Mouse (Mus musculus): ENCODE data around the gene Spred2. TPM values are rescaled to one million over a fixed set of nuclear protein-coding genes. Genes with fewer than 3 reads are reported as not detected.

The Spred2 gene
- polyA plus RNA-seq, 1 experiment from 2014 or later, result 4.7 TPM

- Histone ChIP-seq H3K9me3 (0 out of 2 replicates have a peak, but pooled peaks cover 5% of the 10 kb centered on the region), H3K4me3 (no peak overlapping the region), H3K27me3 (ENCODE audit: insufficient read depth, poor library complexity, severe bottlenecking) (peaks cover 17% of the 10 kb centered on the region), H3K27ac (no peak overlapping the region), H3K4me1 (replicated peaks) (peaks cover 20% of the 10 kb centered on the region), H3K36me3 (no peaks in the 10 kb centered on the region)
- DNase-seq (ENCODE audit: low spot score), result no peak
- 95% methylated on average over 4 of the region's 4 CpGs for WGBS
These were observed 10.4 kb upstream of the Spred2 start for GRCm38 (mm10) chr11:19913761-19914160.

GRCm38 (mm10) chr11:19917381-19918245 lies 6.6 kb upstream of the Spred2 start:
- no peak for DNase-seq (ENCODE audit: low spot score)
- peaks cover 36% of the 10 kb centered on the region for H3K4me1 ChIP-seq (replicated peaks)
- 0 out of 2 replicates have a peak, but pooled peaks cover 4% of the 10 kb centered on the region for H3K9me3 ChIP-seq
- no peak overlapping the region for H3K4me3 ChIP-seq
- peaks cover 20% of the 10 kb centered on the region for H3K27me3 ChIP-seq (ENCODE audit: insufficient read depth, poor library complexity, severe bottlenecking)
- WGBS, result 13% methylated on average over 9 of the region's 9 CpGs
- no peaks in the 10 kb centered on the region for H3K36me3 ChIP-seq
- H3K27ac ChIP-seq, result no peak overlapping the region; the same call in 1 of the 2 replicates

DNA sequence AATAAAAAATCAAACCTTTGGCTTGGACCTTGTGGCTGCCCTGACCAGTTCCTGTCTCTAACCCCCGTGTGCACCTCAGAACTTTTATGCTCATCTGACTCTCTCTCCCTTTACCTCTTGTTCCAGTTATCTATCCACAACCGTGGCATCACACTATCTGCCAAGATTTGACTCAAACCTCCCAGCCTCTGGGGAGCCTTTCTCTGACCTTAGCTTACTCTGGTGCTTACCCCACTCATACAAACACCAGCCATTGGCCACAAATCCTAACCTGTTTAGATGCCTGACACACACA lies 6.0 kb upstream of the Spred2 start:
- Histone ChIP-seq H3K4me1 (replicated peaks) (peaks cover 40% of the 10 kb centered on the region), H3K9me3 (no peaks in the 10 kb centered on the region), H3K27ac (0 out of 2 replicates have a peak overlapping the region, but pooled peaks have one; percentile 57)

GRCm38 (mm10) chr11:19919460-19919784 lies 4.8 kb upstream of the Spred2 start:
- Histone ChIP-seq H3K27ac (peak overlapping the region; percentile 89), H3K27me3 (ENCODE audit: insufficient read depth, poor library complexity, severe bottlenecking) (peaks cover 20% of the 10 kb centered on the region), H3K4me3 (peak overlapping the region; percentile 70), H3K4me1 (replicated peaks) (peaks cover 49% of the 10 kb centered on the region), H3K9me3 (no peaks in the 10 kb centered on the region), H3K36me3 (no peaks in the 10 kb centered on the region)
- DNase-seq (ENCODE audit: low spot score), result no peak
- WGBS, result 2% methylated on average over 6 of the region's 6 CpGs

More for the DNA sequence above, 6.0 kb upstream of the Spred2 start:
- Histone ChIP-seq H3K27me3 (ENCODE audit: insufficient read depth, poor library complexity, severe bottlenecking) (peaks cover 20% of the 10 kb centered on the region), H3K4me3 (no peak overlapping the region), H3K36me3 (no peaks in the 10 kb centered on the region)
- 10% methylated on average over 2 of the region's 2 CpGs for WGBS
- DNase-seq (ENCODE audit: low spot score), result peak; percentile 6

GRCm38 (mm10) chr11:19919785-19920671 lies 4.1 kb upstream of the Spred2 start:
- peak; percentile 89 for DNase-seq (ENCODE audit: low spot score)
- Histone ChIP-seq H3K4me1 (replicated peaks) (peaks cover 54% of the 10 kb centered on the region), H3K27me3 (ENCODE audit: insufficient read depth, poor library complexity, severe bottlenecking) (peaks cover 20% of the 10 kb centered on the region), H3K27ac (peak overlapping the region; percentile 89), H3K36me3 (no peaks in the 10 kb centered on the region), H3K9me3 (no peaks in the 10 kb centered on the region), H3K4me3 (peak overlapping the region; percentile 70)
- under 1% methylated on average over 70 of the region's 70 CpGs for WGBS

DNA sequence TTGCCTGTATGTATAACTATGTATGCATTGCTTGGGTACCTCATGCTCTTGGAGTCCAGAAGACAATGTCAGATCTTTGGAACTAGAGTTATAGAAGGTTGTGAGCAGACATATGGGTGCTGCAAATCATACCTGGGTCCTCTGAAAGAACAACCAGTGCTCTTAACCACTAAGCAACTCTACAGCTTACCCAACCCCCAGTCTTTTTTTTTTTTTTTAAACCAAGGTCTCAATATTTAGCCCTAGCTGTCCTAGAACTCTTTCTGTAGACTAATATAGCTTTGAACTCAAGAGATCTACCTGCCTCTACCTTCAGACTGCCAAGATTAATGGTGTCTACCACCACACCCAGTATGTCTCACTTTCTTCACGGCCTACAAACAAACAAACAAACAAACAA lies 2.5 kb upstream of the Spred2 start:
- H3K4me3 ChIP-seq, result no peak overlapping the region
- DNase-seq (ENCODE audit: low spot score), result no peak
- H3K9me3 ChIP-seq, result no peaks in the 10 kb centered on the region
- peaks cover 63% of the 10 kb centered on the region for H3K4me1 ChIP-seq (replicated peaks)
- H3K27me3 ChIP-seq (ENCODE audit: insufficient read depth, poor library complexity, severe bottlenecking), result peaks cover 20% of the 10 kb centered on the region
- no peak overlapping the region for H3K27ac ChIP-seq
- WGBS, result 88% methylated on average over 1 of the region's 1 CpGs
- no peaks in the 10 kb centered on the region for H3K36me3 ChIP-seq

DNA sequence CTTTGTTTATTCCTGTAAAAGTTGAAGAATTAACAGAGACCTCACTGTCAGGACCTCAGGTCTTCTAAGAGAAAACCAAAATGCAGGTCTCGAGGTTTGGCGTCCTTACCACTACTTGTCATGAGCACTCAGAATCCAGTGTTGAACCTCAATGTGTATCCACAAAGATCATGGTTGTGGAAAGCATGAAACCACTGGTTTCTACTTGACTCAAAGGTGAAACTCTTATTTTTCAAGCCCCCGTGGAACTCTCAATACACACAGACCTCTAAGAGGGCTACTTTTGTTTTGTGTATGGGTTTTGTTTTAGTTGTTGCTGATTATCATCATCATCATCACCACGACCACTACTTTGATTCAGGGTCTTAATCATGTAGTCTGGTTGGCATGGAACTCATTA lies 2.0 kb upstream of the Spred2 start:
- peaks cover 15% of the 10 kb centered on the region for H3K27me3 ChIP-seq (ENCODE audit: insufficient read depth, poor library complexity, severe bottlenecking)
- H3K36me3 ChIP-seq, result no peaks in the 10 kb centered on the region
- 91% methylated on average over 4 of the region's 4 CpGs for WGBS
- DNase-seq (ENCODE audit: low spot score), result no peak
- no peak overlapping the region for H3K27ac ChIP-seq
- H3K9me3 ChIP-seq, result no peaks in the 10 kb centered on the region
- H3K4me3 ChIP-seq, result no peak overlapping the region
- H3K4me1 ChIP-seq (replicated peaks), result peaks cover 61% of the 10 kb centered on the region

GRCm38 (mm10) chr11:19924757-19925148 lies 578 bp downstream of the Spred2 start:
- Histone ChIP-seq H3K4me3 (peak overlapping the region; percentile 90), H3K36me3 (no peaks in the 10 kb centered on the region), H3K27me3 (ENCODE audit: insufficient read depth, poor library complexity, severe bottlenecking) (no peaks in the 10 kb centered on the region), H3K27ac (peak overlapping the region; percentile 98), H3K4me1 (replicated peaks) (peaks cover 43% of the 10 kb centered on the region), H3K9me3 (no peaks in the 10 kb centered on the region)
- under 1% methylated on average over 29 of the region's 29 CpGs for WGBS
- DNase-seq (ENCODE audit: low spot score), result no peak

DNA sequence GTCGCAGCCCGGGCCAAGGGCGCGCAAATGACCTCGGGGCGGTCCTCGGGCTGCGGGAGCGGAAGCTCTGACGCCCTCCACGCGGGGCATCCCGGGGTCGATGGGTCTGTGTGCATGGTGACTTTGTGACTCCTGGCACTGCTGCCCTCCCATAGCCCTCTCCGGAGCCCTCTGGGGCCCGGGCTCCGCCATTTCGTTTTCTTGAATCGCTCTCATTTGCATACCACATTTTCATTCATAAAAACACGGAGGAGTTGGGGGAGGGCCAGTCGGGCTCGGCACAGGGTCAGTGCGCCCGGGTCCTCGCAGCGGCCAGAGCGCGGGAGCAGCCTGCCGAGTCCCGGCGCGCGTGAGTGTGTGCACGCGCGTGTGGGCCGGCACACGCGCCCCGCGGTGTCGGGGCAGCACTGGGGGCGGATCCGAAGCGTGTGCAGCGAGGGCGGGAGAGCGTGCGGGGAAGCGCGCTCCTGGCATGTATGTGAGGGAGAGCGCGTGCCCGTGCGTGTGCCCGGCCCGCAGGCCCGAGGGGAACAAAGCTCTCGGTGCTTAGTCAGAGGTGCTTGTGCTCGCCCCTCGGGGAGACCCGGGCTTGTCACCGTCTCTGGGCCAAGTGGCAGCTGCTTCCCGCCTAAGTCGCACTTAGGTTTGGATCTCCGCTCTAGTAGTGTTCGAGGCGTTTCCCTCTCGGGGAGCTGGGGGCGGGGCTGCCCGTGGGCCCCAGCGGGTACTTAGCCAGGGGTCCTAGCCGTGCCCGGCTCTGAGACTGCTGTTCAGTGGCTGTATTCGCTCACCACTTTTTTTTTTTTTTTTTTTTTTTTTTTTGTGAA lies 1.2 kb downstream of the Spred2 start:
- Histone ChIP-seq H3K27ac (peak overlapping the region; percentile 98), H3K27me3 (ENCODE audit: insufficient read depth, poor library complexity, severe bottlenecking) (no peaks in the 10 kb centered on the region), H3K4me3 (peak overlapping the region; percentile 90), H3K36me3 (no peaks in the 10 kb centered on the region), H3K4me1 (replicated peaks) (peaks cover 45% of the 10 kb centered on the region), H3K9me3 (no peaks in the 10 kb centered on the region)
- under 1% methylated on average over 75 of the region's 75 CpGs for WGBS
- DNase-seq (ENCODE audit: low spot score), result peak; percentile 85

DNA sequence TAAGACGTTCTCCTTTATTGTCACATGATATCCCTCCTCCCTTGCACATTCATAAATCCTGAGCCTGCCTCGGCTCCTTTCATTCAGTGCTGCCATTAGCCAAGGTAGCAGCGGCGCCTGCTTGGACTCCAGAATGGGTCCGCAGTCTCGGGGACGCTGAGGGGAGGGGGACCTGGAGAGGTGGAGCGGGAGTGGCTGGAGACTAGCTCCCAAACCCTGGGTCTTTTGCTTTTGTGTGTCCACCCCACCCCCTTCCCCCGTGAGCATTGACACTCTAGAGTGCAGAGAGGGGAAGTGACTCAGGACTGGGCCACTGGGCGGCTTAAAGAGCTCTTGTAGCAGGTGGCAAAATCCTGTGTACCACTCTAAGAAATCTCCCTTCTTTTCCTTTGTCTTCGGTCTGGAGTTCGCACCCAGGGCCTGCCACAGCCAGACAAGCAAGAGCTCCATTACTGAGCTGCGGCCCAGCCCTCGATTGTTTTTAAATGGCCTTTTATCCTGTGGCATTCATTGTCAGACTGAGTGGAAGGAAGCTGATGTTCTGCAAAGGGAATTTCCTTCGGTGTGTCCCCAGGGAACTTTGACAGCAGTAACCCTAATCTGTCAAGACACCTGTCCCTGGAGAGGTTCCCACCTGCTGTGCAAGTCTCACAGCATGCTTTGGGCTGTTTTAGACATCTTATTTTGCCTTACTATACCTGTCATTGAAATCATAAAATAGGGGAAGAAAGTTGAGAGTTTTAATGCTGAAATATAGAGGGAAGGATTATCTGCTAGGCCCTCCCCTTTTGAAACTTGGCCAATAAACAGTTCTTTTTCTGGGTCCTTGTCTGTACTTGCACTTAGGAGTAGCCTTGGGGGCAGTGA lies 2.0 kb downstream of the Spred2 start:
- H3K27ac ChIP-seq, result peak overlapping the region; percentile 98
- H3K4me3 ChIP-seq, result peak overlapping the region; percentile 90
- no peaks in the 10 kb centered on the region for H3K9me3 ChIP-seq
- no peaks in the 10 kb centered on the region for H3K27me3 ChIP-seq (ENCODE audit: insufficient read depth, poor library complexity, severe bottlenecking)
- WGBS, result 4% methylated on average over 15 of the region's 15 CpGs
- H3K4me1 ChIP-seq (replicated peaks), result peaks cover 40% of the 10 kb centered on the region
- H3K36me3 ChIP-seq, result no peaks in the 10 kb centered on the region
- peak; percentile 74 for DNase-seq (ENCODE audit: low spot score)

GRCm38 (mm10) chr11:19926843-19927120 lies 2.6 kb downstream of the Spred2 start:
- Histone ChIP-seq H3K36me3 (peaks cover 4% of the 10 kb centered on the region), H3K4me1 (replicated peaks) (peaks cover 40% of the 10 kb centered on the region), H3K4me3 (peak overlapping the region; percentile 90), H3K9me3 (no peaks in the 10 kb centered on the region), H3K27me3 (ENCODE audit: insufficient read depth, poor library complexity, severe bottlenecking) (no peaks in the 10 kb centered on the region), H3K27ac (peak overlapping the region; percentile 98; the same call in 1 of the 2 replicates)
- 74% methylated on average over 2 of the region's 2 CpGs for WGBS
- no peak for DNase-seq (ENCODE audit: low spot score)

DNA sequence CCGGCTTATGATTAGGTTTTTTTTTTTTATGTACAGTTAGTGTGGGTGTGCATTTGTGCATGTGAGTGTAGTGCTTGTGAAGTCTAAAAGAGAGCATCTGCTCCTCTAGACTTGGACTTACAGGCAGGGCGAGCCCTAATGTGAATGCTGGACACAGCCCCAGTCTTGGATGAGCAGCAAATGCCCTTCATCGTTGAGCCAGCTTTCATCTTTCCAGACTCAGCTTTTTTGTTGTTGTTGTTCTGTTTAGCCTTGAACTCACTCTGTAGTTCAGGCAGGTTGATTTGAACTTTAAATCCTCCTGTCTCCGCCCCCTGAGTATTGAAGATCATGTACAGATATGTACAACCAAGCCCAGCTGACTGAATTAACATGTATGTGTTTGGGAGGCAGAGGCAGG lies 4.5 kb downstream of the Spred2 start:
- no peak for DNase-seq (ENCODE audit: low spot score)
- H3K27me3 ChIP-seq (ENCODE audit: insufficient read depth, poor library complexity, severe bottlenecking), result no peaks in the 10 kb centered on the region
- no peak overlapping the region for H3K27ac ChIP-seq
- peaks cover 33% of the 10 kb centered on the region for H3K4me1 ChIP-seq (replicated peaks)
- 92% methylated on average over 4 of the region's 4 CpGs for WGBS
- H3K4me3 ChIP-seq, result no peak overlapping the region
- no peaks in the 10 kb centered on the region for H3K9me3 ChIP-seq
- peaks cover 8% of the 10 kb centered on the region for H3K36me3 ChIP-seq
